Mouse (Mus musculus) G1E-ER4 (cell line): ENCODE results near the gene BC051665. TPM values are rescaled to one million over a fixed set of nuclear protein-coding genes. Genes with fewer than 3 reads are reported as not detected.

Experiments
- GATA1 ChIP-seq: IDR thresholded peaks from one replicate; pipeline ENCODE4 v1.8.0; 2012; ENCODE audit warnings: low read length, inconsistent platforms
- polyA plus RNA-seq: library from polyadenylated mRNA; stranded (reverse); fragments of >175 nt; gene quantifications from 2 replicates; pipeline ENCODE4 v1.2.3, GENCODE M21; 2012

Gene BC051665
- polyA plus RNA-seq, result not detected in 2 replicates

DNA sequence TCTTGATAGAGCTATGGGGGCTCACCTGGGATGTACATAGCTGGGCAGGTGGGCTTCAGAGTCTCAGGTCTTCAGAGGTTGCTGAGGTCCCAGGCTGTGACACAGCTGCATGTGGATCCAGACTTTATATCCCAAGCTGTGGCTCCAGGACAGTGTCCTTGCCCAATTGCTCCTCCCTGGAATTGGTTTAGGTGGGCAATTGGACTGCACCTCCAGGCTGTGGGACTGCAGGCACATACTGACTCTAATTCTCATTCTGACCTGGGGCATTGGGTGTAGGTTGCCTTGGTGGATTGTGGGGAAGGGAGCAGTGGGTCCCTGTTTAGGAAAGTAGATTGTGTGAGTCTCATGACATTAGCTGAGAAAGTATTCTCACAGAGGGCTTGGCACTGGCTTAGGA lies at the start of gene BC051665:
TSS of gene BC051665 (minus strand) at position 101 of the 400 bp plus-strand sequence.
- TF ChIP-seq GATA1, result no peak

DNA sequence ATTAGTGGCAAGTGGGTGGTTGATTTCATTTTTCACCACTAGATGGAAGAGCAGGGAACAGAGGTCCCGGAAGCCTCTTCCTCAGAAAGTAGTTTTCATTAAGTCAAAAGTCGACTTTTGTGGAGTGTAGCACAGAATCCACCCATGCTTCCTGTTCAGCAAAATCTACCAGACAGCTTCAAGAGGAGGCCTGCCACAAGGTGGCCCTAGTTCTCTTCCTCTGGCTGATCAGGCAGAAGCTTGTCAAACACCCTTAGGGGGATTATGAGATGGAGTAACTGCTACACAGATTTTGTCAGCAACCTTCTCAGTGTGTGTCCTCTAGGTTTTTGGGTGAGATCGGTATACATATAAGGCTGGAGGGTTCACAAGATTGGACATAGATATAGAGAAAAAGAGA lies 39.9 kb upstream of the BC051665 start:
- TF ChIP-seq GATA1, result no peak

GRCm38 (mm10) chr13:60820486-60821175 lies 34.5 kb upstream of the BC051665 start:
- TF ChIP-seq GATA1, result no peak

GRCm38 (mm10) chr13:60819469-60819868 lies 33.3 kb upstream of the BC051665 start:
- no peak for TF ChIP-seq GATA1

- no peak for TF ChIP-seq GATA1
Observed at GRCm38 (mm10) chr13:60813722-60814121, 27.6 kb upstream of the BC051665 start.

GRCm38 (mm10) chr13:60812768-60813167 lies 26.6 kb upstream of the BC051665 start:
- no peak for TF ChIP-seq GATA1

GRCm38 (mm10) chr13:60809690-60810089 lies 23.5 kb upstream of the BC051665 start:
- no peak for TF ChIP-seq GATA1

- no peak for TF ChIP-seq GATA1
Observed at GRCm38 (mm10) chr13:60802749-60803148, 16.6 kb upstream of the BC051665 start, which contains the start of gene Ctsll3. Ctsll3 (minus strand) TSS chr13:60802849.

- TF ChIP-seq GATA1, result no peak
Observed at GRCm38 (mm10) chr13:60789466-60789865, 3.3 kb upstream of the BC051665 start.

DNA sequence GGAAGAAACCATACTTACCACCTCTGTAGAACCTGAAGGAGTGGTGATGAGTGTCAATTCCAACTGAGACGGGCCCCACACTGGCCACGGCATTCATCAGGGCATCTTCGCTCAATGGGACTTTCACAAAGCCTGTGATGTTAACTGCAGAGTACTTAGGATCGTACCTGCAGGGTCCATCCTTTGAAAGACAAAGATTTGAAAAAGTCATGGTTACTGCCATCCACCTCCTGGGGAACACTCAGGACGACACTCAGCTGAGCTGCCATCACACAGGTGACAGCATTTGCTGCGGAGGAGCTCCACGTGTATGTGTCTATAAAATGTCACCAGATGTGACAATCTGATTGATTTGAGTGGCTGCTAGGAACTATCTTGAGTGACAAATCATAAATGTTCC lies 2.9 kb downstream of the BC051665 start:
- no peak for TF ChIP-seq GATA1

DNA sequence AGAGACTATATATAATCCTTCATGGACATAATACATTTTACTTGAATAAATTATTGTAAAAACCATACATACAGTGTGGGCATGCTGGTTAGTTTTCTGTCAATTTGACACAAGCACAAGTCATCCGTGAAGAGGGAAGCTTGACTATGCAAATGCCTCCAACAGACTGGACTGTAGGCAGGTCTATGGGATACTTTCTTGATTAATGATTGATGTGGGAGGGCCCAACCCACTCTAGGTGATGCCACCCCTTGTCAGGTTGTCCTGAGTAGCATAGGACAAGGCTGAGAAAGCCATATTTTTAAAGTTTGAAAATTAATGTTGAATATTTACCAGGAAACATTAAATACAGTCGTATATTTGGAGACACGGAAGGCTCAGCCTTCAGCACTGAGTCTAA lies 5.6 kb downstream of the BC051665 start:
- TF ChIP-seq GATA1, result no peak

GRCm38 (mm10) chr13:60761161-60761560 lies 25.0 kb downstream of the BC051665 start:
- TF ChIP-seq GATA1, result no peak

DNA sequence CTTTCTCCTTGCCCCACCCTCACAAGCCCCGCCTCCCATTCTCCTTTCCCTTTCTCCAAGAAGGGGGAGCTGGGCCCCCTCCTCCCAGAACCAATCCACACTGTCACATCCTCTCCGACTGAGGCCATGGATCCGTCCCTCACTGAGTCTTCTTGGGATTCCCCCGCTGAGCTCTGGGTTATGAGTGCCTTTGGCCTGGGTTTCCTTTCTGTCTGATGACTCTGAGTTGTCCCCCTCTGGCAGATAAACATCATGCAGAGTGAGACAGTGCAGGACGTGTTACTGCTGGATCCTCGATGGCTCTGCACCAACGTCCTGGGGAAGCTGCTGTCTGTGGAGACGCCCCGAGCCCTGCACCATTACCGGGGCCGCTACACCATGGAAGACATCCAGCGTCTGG lies 25.8 kb downstream of the BC051665 start:
- no peak for TF ChIP-seq GATA1

DNA sequence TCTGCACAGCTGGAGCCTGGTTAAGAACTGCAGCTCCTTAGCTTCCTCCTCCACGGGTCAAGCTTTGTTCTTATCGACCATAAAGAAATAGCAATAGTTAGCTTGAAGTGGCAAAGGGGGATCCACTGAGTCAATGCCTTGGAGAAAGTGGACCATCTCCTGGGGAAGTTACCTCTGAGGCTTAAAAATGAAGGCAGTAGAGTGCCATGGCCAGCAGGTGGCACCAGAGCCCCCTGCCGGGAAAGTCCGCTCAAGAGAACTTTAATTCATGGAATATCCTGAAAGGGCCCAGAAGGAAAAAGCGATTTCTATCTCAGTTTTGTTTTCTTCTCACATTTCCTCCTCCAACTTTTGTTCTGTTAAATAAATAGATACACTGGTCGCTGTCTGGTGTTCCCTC lies 27.0 kb downstream of the BC051665 start:
- TF ChIP-seq GATA1, result no peak

DNA sequence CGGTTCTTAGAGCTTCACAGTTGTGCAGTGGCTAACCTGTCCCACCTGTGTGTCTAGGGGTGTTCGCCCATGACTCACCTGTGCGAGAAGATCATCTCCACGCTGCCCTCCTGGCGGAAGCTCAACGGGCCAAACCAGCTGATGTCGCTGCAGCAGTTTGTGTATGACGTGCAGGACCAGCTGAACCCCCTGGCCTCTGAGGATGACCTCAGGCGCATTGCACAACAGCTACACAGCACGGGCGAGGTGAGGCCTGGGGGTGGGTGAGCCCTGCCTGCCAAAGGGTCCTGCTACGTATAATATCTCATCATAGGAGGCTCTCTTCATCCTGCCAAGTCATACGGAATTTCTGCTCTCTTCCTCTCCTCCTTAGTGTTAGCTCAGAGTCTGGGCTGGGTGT lies 28.9 kb downstream of the BC051665 start:
- no peak for TF ChIP-seq GATA1

- no peak for TF ChIP-seq GATA1
Observed at GRCm38 (mm10) chr13:60755251-60755650, 30.9 kb downstream of the BC051665 start.

GRCm38 (mm10) chr13:60753216-60753615 lies 32.9 kb downstream of the BC051665 start:
- TF ChIP-seq GATA1, result no peak

DNA sequence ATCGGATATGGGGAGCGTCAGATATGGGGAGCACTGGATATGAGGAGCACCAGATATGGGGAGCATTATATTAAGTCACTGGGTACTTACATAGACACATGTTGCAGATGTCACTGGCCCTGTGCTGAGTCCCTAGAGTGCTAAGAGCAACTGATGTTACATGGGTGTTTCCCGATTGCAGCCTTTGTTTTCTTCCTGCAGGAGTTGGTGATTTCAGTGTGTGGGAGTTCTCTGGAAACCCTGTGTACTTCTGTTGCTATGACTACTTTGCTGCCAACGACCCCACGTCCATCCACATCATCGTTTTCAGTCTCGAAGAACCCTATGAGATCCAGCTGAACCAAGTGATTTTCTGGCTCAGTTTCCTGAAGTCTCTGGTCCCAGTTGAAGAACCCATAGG lies 35.2 kb downstream of the BC051665 start:
- TF ChIP-seq GATA1, result no peak
